Mouse (Mus musculus): ENCODE results near the gene Eps15. TPM values are rescaled to one million over a fixed set of nuclear protein-coding genes. Genes with fewer than 3 reads are reported as not detected.

The Eps15 gene
- polyA plus RNA-seq, 1 experiment, result 135 TPM

- Histone ChIP-seq H3K4me3 (replicated peaks; ENCODE audit: insufficient read depth, low read depth, low read length) (no peak overlapping the region), H3K27me3 (ENCODE audit: control insufficient read depth, insufficient read depth, low read length) (no peaks in the 10 kb centered on the region), H3K27ac (ENCODE audit: insufficient read depth, low read length) (no peak overlapping the region), H3K4me1 (ENCODE audit: control insufficient read depth, insufficient read depth, low read length) (0 out of 2 replicates have a peak, but pooled peaks cover 4% of the 10 kb centered on the region)
- 62% methylated on average over 8 of the region's 8 CpGs for WGBS
- DNase-seq, result no peak
- no peak for TF ChIP-seq CTCF (IDR thresholded peaks at IDR 0.05; ENCODE audit: borderline replicate concordance, insufficient read depth, low read depth, low read length)
Measured at GRCm38 (mm10) chr4:109405415-109405814, 125.3 kb downstream of the Eps15 start.

- Histone ChIP-seq H3K27me3 (ENCODE audit: control insufficient read depth, insufficient read depth, low read length) (no peaks in the 10 kb centered on the region), H3K27ac (ENCODE audit: insufficient read depth, low read length) (peak overlapping the region; percentile 49), H3K4me1 (ENCODE audit: control insufficient read depth, insufficient read depth, low read length) (no peaks in the 10 kb centered on the region), H3K4me3 (replicated peaks; ENCODE audit: insufficient read depth, low read depth, low read length) (peak overlapping the region; percentile 80)
- TF ChIP-seq CTCF (IDR thresholded peaks at IDR 0.05; ENCODE audit: borderline replicate concordance, insufficient read depth, low read depth, low read length) (no peak), POLR2A (IDR thresholded peaks at IDR 0.05; ENCODE audit: borderline replicate concordance, insufficient read depth, low read length) (no peak)
- DNase-seq, result peak; percentile 59 to 70
- 6% methylated on average over 3 of the region's 3 CpGs for whole genome bisulfite sequencing
Measured at GRCm38 (mm10) chr4:109406054-109406485, 126.0 kb downstream of the Eps15 start.

- no peak for TF ChIP-seq POLR2A (IDR thresholded peaks at IDR 0.05; ENCODE audit: borderline replicate concordance, insufficient read depth, low read length)
- TF ChIP-seq CTCF (IDR thresholded peaks at IDR 0.05; ENCODE audit: borderline replicate concordance, insufficient read depth, low read depth, low read length), result no peak
- peak; percentile 78 to 84 for DNase-seq
- WGBS, result under 1% methylated on average over 55 of the region's 56 CpGs
- Histone ChIP-seq H3K4me3 (replicated peaks; ENCODE audit: insufficient read depth, low read depth, low read length) (peak within 1 kb of the TSS; percentile 80), H3K27me3 (ENCODE audit: control insufficient read depth, insufficient read depth, low read length) (no peaks in the 10 kb centered on the region), H3K4me1 (ENCODE audit: control insufficient read depth, insufficient read depth, low read length) (no peaks in the 10 kb centered on the region), H3K27ac (ENCODE audit: insufficient read depth, low read length) (peak within 1 kb of the TSS; percentile 49)
Measured at GRCm38 (mm10) chr4:109406486-109407175, 126.6 kb downstream of the Eps15 start, which contains the start of gene Ttc39a. Gene Ttc39a (plus strand): TSS chr4:109406623.

GRCm38 (mm10) chr4:109407176-109407520 is 127.1 kb downstream of the Eps15 start:
- 4% methylated on average over 19 of the region's 24 CpGs for WGBS
- Histone ChIP-seq H3K4me1 (ENCODE audit: control insufficient read depth, insufficient read depth, low read length) (no peaks in the 10 kb centered on the region), H3K27me3 (ENCODE audit: control insufficient read depth, insufficient read depth, low read length) (no peaks in the 10 kb centered on the region), H3K27ac (ENCODE audit: insufficient read depth, low read length) (peak overlapping the region; percentile 37; the same call in 1 of the 2 replicates), H3K4me3 (replicated peaks; ENCODE audit: insufficient read depth, low read depth, low read length) (peak overlapping the region; percentile 80)
- TF ChIP-seq CTCF (IDR thresholded peaks at IDR 0.05; ENCODE audit: borderline replicate concordance, insufficient read depth, low read depth, low read length), result no peak
- no peak for TF ChIP-seq POLR2A (IDR thresholded peaks at IDR 0.05; ENCODE audit: borderline replicate concordance, insufficient read depth, low read length)
- DNase-seq, result no peak

- DNase-seq, result peak; percentile 44 to 54
- H3K4me1 ChIP-seq (ENCODE audit: control insufficient read depth, insufficient read depth, low read length), result no peaks in the 10 kb centered on the region
- TF ChIP-seq POLR2A (IDR thresholded peaks at IDR 0.05; ENCODE audit: borderline replicate concordance, insufficient read depth, low read length) (no peak), CTCF (IDR thresholded peaks at IDR 0.05; ENCODE audit: borderline replicate concordance, insufficient read depth, low read depth, low read length) (no peak)
- WGBS, result 60% methylated on average over 9 of the region's 9 CpGs
- peak overlapping the region; percentile 80 for H3K4me3 ChIP-seq (replicated peaks; ENCODE audit: insufficient read depth, low read depth, low read length)
- H3K27me3 ChIP-seq (ENCODE audit: control insufficient read depth, insufficient read depth, low read length), result no peaks in the 10 kb centered on the region
- H3K27ac ChIP-seq (ENCODE audit: insufficient read depth, low read length), result no peak overlapping the region
Measured at GRCm38 (mm10) chr4:109407701-109408485, 127.8 kb downstream of the Eps15 start.

GRCm38 (mm10) chr4:109410681-109411376 is 130.8 kb downstream of the Eps15 start:
- no peaks in the 10 kb centered on the region for H3K27me3 ChIP-seq (ENCODE audit: control insufficient read depth, insufficient read depth, low read length)
- H3K4me3 ChIP-seq (replicated peaks; ENCODE audit: insufficient read depth, low read depth, low read length), result no peak overlapping the region
- H3K4me1 ChIP-seq (ENCODE audit: control insufficient read depth, insufficient read depth, low read length), result no peaks in the 10 kb centered on the region
- H3K27ac ChIP-seq (ENCODE audit: insufficient read depth, low read length), result no peak overlapping the region
- no peak for DNase-seq
- 81% methylated on average over 9 of the region's 9 CpGs for WGBS
- TF ChIP-seq CTCF (IDR thresholded peaks at IDR 0.05; ENCODE audit: borderline replicate concordance, insufficient read depth, low read depth, low read length) (no peak), POLR2A (IDR thresholded peaks at IDR 0.05; ENCODE audit: borderline replicate concordance, insufficient read depth, low read length) (no peak)

GRCm38 (mm10) chr4:109411377-109411967 is 131.4 kb downstream of the Eps15 start:
- Histone ChIP-seq H3K27ac (ENCODE audit: insufficient read depth, low read length) (no peak overlapping the region), H3K4me3 (replicated peaks; ENCODE audit: insufficient read depth, low read depth, low read length) (no peak overlapping the region), H3K27me3 (ENCODE audit: control insufficient read depth, insufficient read depth, low read length) (no peaks in the 10 kb centered on the region), H3K4me1 (ENCODE audit: control insufficient read depth, insufficient read depth, low read length) (no peaks in the 10 kb centered on the region)
- 91% methylated on average over 6 of the region's 6 CpGs for WGBS
- DNase-seq, result no peak
- TF ChIP-seq CTCF (IDR thresholded peaks at IDR 0.05; ENCODE audit: borderline replicate concordance, insufficient read depth, low read depth, low read length) (no peak), POLR2A (IDR thresholded peaks at IDR 0.05; ENCODE audit: borderline replicate concordance, insufficient read depth, low read length) (no peak)

All from cerebellum, adult 2 months (tissue).